Mouse (Mus musculus) limb, embryonic 14.5 days (tissue): Measurements from ENCODE around the gene Dtx3l. TPM values are rescaled to one million over a fixed set of nuclear protein-coding genes. Genes with fewer than 3 reads are reported as not detected.
"Not testable (repeated sequence)": the region's sequence is repeated elsewhere in the genome, so short reads cannot be mapped to it uniquely, and the experiment has no call there.

ENCODE experiments used
- ATAC-seq: fragments of 200-750 bp; cut with Nextera tagmentation; 2 replicates; pipeline ENCODE4 v1.8.0; 2017; ENCODE audit warnings: low read depth, moderate number of reproducible peaks, moderate TSS enrichment; ENCODE audit not compliant: low FRiP score
- DNase-seq: peaks from one replicate; pipeline ENCODE4 v3.0.0-alpha.2; 2015; ENCODE audit warnings: low spot score
- H3K27ac ChIP-seq: fragments of 300-500 bp; sonication (generic); replicated peaks from 2 replicates; pipeline ENCODE4 v1.5.1; 2014; ENCODE audit warnings: low read depth, mild to moderate bottlenecking, low read length, moderate library complexity, mixed read lengths
- H3K27me3 ChIP-seq: fragments of 300-500 bp; sonication (generic); 2 replicates; pipeline ENCODE4 v1.6.1; 2014; ENCODE audit warnings: low read length, mixed read lengths; ENCODE audit not compliant: control insufficient read depth, insufficient read depth
- H3K36me3 ChIP-seq: fragments of 300-500 bp; sonication (generic); 2 replicates; pipeline ENCODE4 v1.6.1; 2014; ENCODE audit warnings: mild to moderate bottlenecking, low read length, moderate library complexity, mixed read lengths; ENCODE audit not compliant: control insufficient read depth, insufficient read depth
- H3K4me1 ChIP-seq: fragments of 300-500 bp; sonication (generic); 2 replicates; pipeline ENCODE4 v1.6.1; 2014; ENCODE audit warnings: antibody characterized with exemption, low read length, mixed read lengths; ENCODE audit not compliant: control insufficient read depth, insufficient read depth
- H3K4me2 ChIP-seq: fragments of 300-500 bp; sonication (generic); replicated peaks from 2 replicates; pipeline ENCODE4 v1.6.1; 2014; ENCODE audit warnings: low read depth, mild to moderate bottlenecking, low read length, moderate library complexity; ENCODE audit not compliant: severe bottlenecking
- H3K4me3 ChIP-seq: fragments of 300-500 bp; sonication (generic); replicated peaks from 2 replicates; pipeline ENCODE4 v1.5.1; 2014; ENCODE audit warnings: low read length
- H3K9ac ChIP-seq: fragments of 300-500 bp; sonication (generic); 2 replicates; pipeline ENCODE4 v1.6.1; 2014; ENCODE audit warnings: mild to moderate bottlenecking, low read depth, low read length, moderate library complexity; ENCODE audit not compliant: severe bottlenecking
- H3K9me3 ChIP-seq: fragments of 300-500 bp; sonication (generic); 2 replicates; pipeline ENCODE4 v1.6.1; 2016; ENCODE audit warnings: low read length; ENCODE audit not compliant: control insufficient read depth
- POLR2A ChIP-seq: fragments of 200-500 bp; IDR thresholded peaks from 2 replicates; pipeline ENCODE4 v1.8.0; 2012; ENCODE audit warnings: inconsistent platforms, mild to moderate bottlenecking, moderate library complexity, borderline replicate concordance; ENCODE audit not compliant: insufficient read depth, insufficient read length; ENCODE audit errors: extremely low read depth
- WGBS: fragments of 180-500 bp; shearing (Covaris S2); extraction: QIAGEN DNeasy Blood & Tissue Kit; methylation state at CpG from one replicate; pipeline ENCODE4 v1.1.7; 2014; 5-methylcytosine and 5-hydroxymethylcytosine counted together
- polyA plus RNA-seq, 2 experiments: library from polyadenylated mRNA; depleted of rRNA in 1 of 2; stranded (reverse) in 1 of 2; unstranded in 1 of 2; fragments of >200 nt; fragmentation: Nextera tagmentation in 1 of 2; extraction: Ambion mirVana in 1 of 2; gene quantifications; 2 replicates each; pipeline versions ENCODE4 v1.2.1 to v1.2.3; 2012 to 2014

Dtx3l gene
- polyA plus RNA-seq, 2 experiments: 2.0 to 3.2 TPM

DNA sequence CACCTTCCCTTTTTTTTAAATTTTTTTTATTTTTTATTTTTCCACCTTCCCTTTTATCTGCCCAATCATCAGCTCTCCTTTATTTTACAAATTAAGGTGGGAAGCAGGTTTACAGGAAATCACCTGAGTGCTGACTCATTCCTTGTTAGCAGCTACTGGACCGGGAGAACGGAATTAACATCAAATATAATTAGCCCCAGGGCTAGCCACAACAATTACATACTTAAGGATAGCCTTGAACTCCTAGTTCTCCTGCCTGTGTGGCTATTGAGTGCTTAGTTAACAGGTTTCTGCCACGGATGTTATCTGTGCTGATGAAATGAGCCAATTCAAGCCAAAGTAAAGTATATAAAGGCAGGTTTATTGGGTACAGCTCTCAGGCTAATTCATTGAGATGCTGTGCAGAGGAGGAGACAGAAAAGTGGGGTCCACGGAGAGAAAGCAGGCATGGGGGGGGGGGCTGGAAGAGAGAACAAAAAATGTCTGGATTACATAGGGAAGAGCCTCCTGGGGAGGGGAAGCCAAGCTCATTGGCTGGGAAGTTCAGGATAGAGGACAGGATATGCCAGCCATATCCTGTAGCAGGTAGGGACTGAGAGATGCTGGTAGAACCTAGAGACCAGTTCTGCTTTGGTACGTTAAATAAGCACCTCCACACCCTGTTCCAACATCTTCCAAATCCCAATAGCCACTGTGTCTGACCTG lies 27.6 kb upstream of the Dtx3l start:
- no peak for DNase-seq
- Histone ChIP-seq H3K4me2 (no peak overlapping the region), H3K9me3 (no peaks in the 10 kb centered on the region), H3K27ac (no peak overlapping the region), H3K4me3 (no peak overlapping the region), H3K27me3 (no peaks in the 10 kb centered on the region), H3K4me1 (no peaks in the 10 kb centered on the region), H3K9ac (no peak overlapping the region), H3K36me3 (no peaks in the 10 kb centered on the region)
- 34% methylated on average over 5 of the region's 5 CpGs for WGBS
- no peak for TF ChIP-seq POLR2A
- ATAC-seq: no peak

GRCm38 (mm10) chr16:35965991-35966390 lies 27.0 kb upstream of the Dtx3l start:
- not testable (repeated sequence) for H3K9me3 ChIP-seq, H3K27ac ChIP-seq, ATAC-seq, H3K36me3 ChIP-seq, H3K4me1 ChIP-seq, DNase-seq, H3K9ac ChIP-seq, H3K4me2 ChIP-seq, H3K27me3 ChIP-seq, H3K4me3 ChIP-seq
- 20% methylated on average over 3 of the region's 4 CpGs for WGBS

DNA sequence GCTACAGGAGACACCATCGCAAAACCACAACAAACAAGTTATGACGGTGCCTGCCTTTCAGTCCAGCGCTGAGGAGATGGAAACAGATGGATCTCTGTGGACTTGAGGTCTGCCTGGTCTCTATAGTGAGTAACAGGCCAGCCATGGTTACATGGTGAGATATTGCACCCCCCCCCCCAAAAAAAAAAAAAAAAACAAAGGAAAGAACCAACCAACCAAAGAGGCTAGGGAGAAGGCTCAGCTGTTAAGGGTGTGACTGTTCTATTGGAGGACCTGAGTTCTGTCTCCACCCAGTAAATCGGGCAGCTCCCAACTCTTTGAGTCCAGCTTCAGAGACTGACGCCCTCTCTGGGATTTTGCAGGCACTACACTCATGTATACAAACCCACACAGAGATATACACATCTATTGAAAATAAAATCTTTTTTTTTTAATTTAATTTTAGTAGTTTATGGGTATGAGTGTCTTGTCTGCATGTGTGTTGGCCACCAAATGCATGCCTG lies 13.7 kb upstream of the Dtx3l start:
- no peak overlapping the region for H3K9ac ChIP-seq
- no peak for DNase-seq
- TF ChIP-seq POLR2A: no peak
- H3K4me3 ChIP-seq: no peak overlapping the region
- no peak overlapping the region for H3K27ac ChIP-seq
- H3K36me3 ChIP-seq: no peaks in the 10 kb centered on the region
- H3K27me3 ChIP-seq: no peaks in the 10 kb centered on the region
- no peak for ATAC-seq
- no peaks in the 10 kb centered on the region for H3K4me1 ChIP-seq
- no peaks in the 10 kb centered on the region for H3K9me3 ChIP-seq
- 82% methylated on average over 5 of the region's 5 CpGs for WGBS
- no peak overlapping the region for H3K4me2 ChIP-seq

- ATAC-seq (no peak), DNase-seq (no peak)
- Histone ChIP-seq H3K27me3 (no peaks in the 10 kb centered on the region), H3K4me2 (no peak overlapping the region), H3K9me3 (no peaks in the 10 kb centered on the region), H3K9ac (no peak overlapping the region), H3K27ac (no peak overlapping the region), H3K4me1 (no peaks in the 10 kb centered on the region), H3K4me3 (no peak overlapping the region), H3K36me3 (no peaks in the 10 kb centered on the region; the same call in 1 of the 2 replicates)
- TF ChIP-seq POLR2A: no peak
- 91% methylated on average over 3 of the region's 3 CpGs for WGBS
These were observed 12.3 kb upstream of the Dtx3l start for GRCm38 (mm10) chr16:35951216-35951615.

- Histone ChIP-seq H3K27me3 (no peaks in the 10 kb centered on the region), H3K27ac (no peak overlapping the region), H3K4me3 (no peak overlapping the region), H3K4me2 (no peak overlapping the region), H3K36me3 (no peaks in the 10 kb centered on the region; the same call in 1 of the 2 replicates), H3K4me1 (no peaks in the 10 kb centered on the region), H3K9ac (no peak overlapping the region), H3K9me3 (no peaks in the 10 kb centered on the region)
- WGBS: 74% methylated on average over 5 of the region's 5 CpGs
- no peak for TF ChIP-seq POLR2A
- no peak for DNase-seq
- no peak for ATAC-seq
These were observed 10.3 kb upstream of the Dtx3l start for GRCm38 (mm10) chr16:35949264-35949663.

DNA sequence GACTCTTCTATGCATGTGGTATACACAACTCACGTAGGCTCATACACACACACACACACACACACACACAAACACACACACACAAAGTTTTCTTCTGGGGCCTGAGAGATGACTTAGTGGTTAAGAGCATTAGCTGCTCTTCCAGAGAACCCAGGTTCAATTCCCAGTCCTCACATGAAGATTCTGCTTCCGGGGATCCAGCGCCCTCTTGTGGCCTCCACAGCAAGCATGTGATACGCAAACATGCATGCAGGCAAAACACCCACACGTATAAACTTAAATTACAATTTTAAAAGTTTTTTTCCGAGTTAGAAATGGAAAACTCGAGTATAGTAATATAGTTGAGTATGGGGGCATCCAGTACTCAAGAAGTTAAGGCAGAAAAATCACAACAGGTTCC lies 2.4 kb upstream of the Dtx3l start:
- no peak overlapping the region for H3K27ac ChIP-seq
- no peak overlapping the region for H3K4me3 ChIP-seq
- H3K9ac ChIP-seq: no peak overlapping the region
- 84% methylated on average over 7 of the region's 7 CpGs for WGBS
- H3K36me3 ChIP-seq: no peaks in the 10 kb centered on the region; the same call in 1 of the 2 replicates
- no peaks in the 10 kb centered on the region for H3K27me3 ChIP-seq
- no peak for TF ChIP-seq POLR2A
- peaks cover 6% of the 10 kb centered on the region; the same call in 1 of the 2 replicates for H3K4me1 ChIP-seq
- H3K9me3 ChIP-seq: no peaks in the 10 kb centered on the region
- DNase-seq (no peak), ATAC-seq (no peak)
- no peak overlapping the region for H3K4me2 ChIP-seq
